Mouse (Mus musculus): ENCODE measurements at regions not wholly inside any gene's neighbourhood (a gene's known extent, or its start where the extent isn't known, plus 50 kb on each side); places are given as distances from the start of the nearest gene placed in this dataset.

DNA sequence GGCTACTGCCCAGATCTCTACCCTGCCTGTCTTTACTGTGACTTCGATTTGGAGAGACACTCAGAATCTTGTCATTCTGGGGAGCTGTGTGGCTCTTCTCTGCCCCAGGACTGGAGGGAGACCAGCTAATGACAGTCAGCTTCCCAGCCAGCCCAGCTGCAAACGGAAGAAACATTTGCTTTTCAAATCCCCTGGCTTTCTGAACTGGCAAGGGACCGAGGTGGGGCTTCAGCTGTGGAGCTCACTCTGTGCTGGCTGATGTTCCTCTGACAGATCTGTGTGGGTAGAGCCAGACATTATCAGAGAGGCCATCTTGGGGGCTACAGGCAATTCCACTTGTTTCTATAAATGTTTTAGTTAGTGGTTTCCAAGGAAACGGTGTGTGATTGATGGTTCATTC, 54.0 kb upstream of the Slc35f3 start:
- TF ChIP-seq POLR2A (IDR thresholded peaks at IDR 0.05; ENCODE audit: low read depth, low read length) (no peak), CTCF (conservative IDR thresholded peaks at IDR 0.05 in 1 of 2, IDR thresholded peaks at IDR 0.05 in 1 of 2; ENCODE audit: low read depth in 2 of 2, low read length in 2 of 2) (no peak), KAT2A (IDR thresholded peaks at IDR 0.05; ENCODE audit: insufficient replicate concordance, low read length) (no peak), RCOR1 (conservative IDR thresholded peaks at IDR 0.05; ENCODE audit: low read depth, low read length) (no peak), UBTF (IDR thresholded peaks at IDR 0.05; ENCODE audit: low read depth, low read length) (no peak), USF1 (IDR thresholded peaks at IDR 0.05; ENCODE audit: low read depth, low read length) (no peak), CHD2 (IDR thresholded peaks at IDR 0.05; ENCODE audit: low read length) (no peak), EP300 (IDR thresholded peaks at IDR 0.05; ENCODE audit: low read length) (no peak), ZC3H11A (IDR thresholded peaks at IDR 0.05; ENCODE audit: low read depth, low read length) (no peak), POLR2AphosphoS2 (IDR thresholded peaks at IDR 0.05; ENCODE audit: low read depth, low read length) (no peak)

Measured in CH12.LX (cell line).